Mouse (Mus musculus) kidney, postnatal 0 days (tissue): ENCODE measurements at regions not wholly inside any gene's neighbourhood (a gene's known extent, or its start where the extent isn't known, plus 50 kb on each side); places are given as distances from the start of the nearest gene placed in this dataset.

Experiments used
- ATAC-seq: fragments of 200-750 bp; cut with Nextera tagmentation; replicated peaks from 2 replicates; pipeline ENCODE4 v1.8.0; 2017; ENCODE audit warnings: low read depth, moderate number of reproducible peaks, moderate TSS enrichment, moderate library complexity; ENCODE audit not compliant: low FRiP score
- DNase-seq: peaks from one replicate; pipeline ENCODE4 v3.0.0-alpha.2; 2016; ENCODE audit warnings: low spot score
- H3K27ac ChIP-seq: fragments of 300-500 bp; sonication (generic); 2 replicates; pipeline ENCODE4 v1.5.1; 2014; ENCODE audit warnings: mild to moderate bottlenecking
- H3K27me3 ChIP-seq: fragments of 300-500 bp; sonication (generic); 2 replicates; pipeline ENCODE4 v1.6.1; 2014; ENCODE audit warnings: low read length, mixed read lengths; ENCODE audit not compliant: insufficient read depth
- H3K36me3 ChIP-seq: fragments of 300-500 bp; sonication (generic); 2 replicates; pipeline ENCODE4 v1.6.1; 2014; ENCODE audit warnings: low read length, mixed read lengths; ENCODE audit not compliant: insufficient read depth
- H3K4me1 ChIP-seq: fragments of 300-500 bp; sonication (generic); replicated peaks from 2 replicates; pipeline ENCODE4 v1.6.1; 2014; ENCODE audit warnings: antibody characterized with exemption, low read length, mixed read lengths; ENCODE audit not compliant: insufficient read depth
- H3K4me2 ChIP-seq: fragments of 300-500 bp; sonication (generic); 2 replicates; pipeline ENCODE4 v1.6.1; 2014; ENCODE audit warnings: mild to moderate bottlenecking, low read length, moderate library complexity, mixed read lengths
- H3K4me3 ChIP-seq: fragments of 300-500 bp; sonication (generic); replicated peaks from 2 replicates; pipeline ENCODE4 v1.5.1; 2014; ENCODE audit warnings: low read depth, low read length
- H3K9ac ChIP-seq: fragments of 300-500 bp; sonication (generic); 2 replicates; pipeline ENCODE4 v1.6.1; 2014; ENCODE audit warnings: low read depth, low read length
- H3K9me3 ChIP-seq: fragments of 300-500 bp; sonication (generic); replicated peaks from 2 replicates; pipeline ENCODE4 v1.6.1; 2016; ENCODE audit warnings: low read length, inconsistent platforms, mixed read lengths
- CTCF ChIP-seq: IDR thresholded peaks from 2 replicates; pipeline ENCODE4 v1.5.1; 2016; ENCODE audit warnings: antibody characterized with exemption, low read depth, mild to moderate bottlenecking, moderate library complexity
- WGBS: fragments of 180-500 bp; shearing (Covaris S2); extraction: QIAGEN DNeasy Blood & Tissue Kit; methylation state at CpG from one replicate; pipeline ENCODE4 v1.1.7; 2014; 5-methylcytosine and 5-hydroxymethylcytosine counted together

DNA sequence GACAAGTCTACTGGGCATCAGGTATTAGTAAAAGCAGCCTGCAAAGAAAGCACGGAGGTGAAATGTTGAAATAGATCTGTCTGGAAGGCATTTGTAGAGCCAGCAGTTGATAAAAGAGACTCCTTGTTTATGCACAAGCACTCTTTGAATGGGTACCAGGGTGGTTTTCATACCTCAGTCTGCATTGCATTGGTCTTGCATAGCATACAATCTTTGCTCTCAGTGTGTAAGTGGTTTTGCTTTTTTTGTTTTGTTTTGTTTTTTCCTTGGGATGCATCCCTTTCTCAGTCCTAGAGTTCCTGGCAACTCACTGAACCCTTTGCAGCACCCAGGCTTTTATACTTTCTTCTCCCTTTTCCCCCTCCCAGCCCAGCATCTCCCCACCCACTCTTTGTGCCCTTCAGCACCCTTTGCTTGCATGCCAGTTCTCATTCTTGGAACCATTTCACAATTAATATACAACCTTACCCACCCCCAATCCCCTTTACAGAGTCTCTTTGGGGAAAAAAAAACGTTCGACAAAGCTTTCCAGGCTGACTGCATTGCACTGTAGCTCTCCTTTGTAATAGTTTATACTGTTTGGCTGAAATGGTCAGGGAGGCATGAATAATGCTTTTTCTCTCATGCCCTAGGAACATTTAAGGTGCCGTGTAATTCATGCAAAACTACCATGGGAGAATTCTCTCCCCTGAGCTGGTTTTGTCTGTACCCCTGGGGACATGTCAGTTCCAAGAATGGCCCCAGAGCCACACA lies 118.7 kb upstream of the Fbxl7 start:
- H3K27me3 ChIP-seq: no peaks in the 10 kb centered on the region
- TF ChIP-seq CTCF: no peak
- DNase-seq (no peak), ATAC-seq (no peak)
- H3K4me2 ChIP-seq: no peak overlapping the region
- H3K4me1 ChIP-seq: no peaks in the 10 kb centered on the region
- H3K9ac ChIP-seq: no peak overlapping the region
- 42% methylated on average over 4 of the region's 4 CpGs for WGBS
- no peaks in the 10 kb centered on the region for H3K9me3 ChIP-seq
- no peak overlapping the region for H3K4me3 ChIP-seq
- no peak overlapping the region for H3K27ac ChIP-seq
- no peaks in the 10 kb centered on the region for H3K36me3 ChIP-seq

DNA sequence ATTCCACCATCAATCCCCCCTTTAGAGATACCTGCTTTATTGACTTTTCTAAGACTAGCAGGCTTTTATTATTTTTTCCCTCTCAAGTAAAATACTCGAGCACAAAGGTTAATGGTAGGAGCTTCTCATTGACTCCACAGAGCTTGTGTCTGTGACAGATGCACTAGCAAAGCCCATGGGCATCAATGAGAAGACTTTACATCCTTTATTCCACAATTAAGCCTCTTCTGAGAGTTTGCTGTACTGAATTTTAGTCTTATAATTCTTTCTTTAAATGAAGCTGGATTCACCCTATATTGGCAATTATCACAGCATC lies 119.2 kb upstream of the Fbxl7 start:
- 26% methylated on average over 1 of the region's 1 CpGs for WGBS

DNA sequence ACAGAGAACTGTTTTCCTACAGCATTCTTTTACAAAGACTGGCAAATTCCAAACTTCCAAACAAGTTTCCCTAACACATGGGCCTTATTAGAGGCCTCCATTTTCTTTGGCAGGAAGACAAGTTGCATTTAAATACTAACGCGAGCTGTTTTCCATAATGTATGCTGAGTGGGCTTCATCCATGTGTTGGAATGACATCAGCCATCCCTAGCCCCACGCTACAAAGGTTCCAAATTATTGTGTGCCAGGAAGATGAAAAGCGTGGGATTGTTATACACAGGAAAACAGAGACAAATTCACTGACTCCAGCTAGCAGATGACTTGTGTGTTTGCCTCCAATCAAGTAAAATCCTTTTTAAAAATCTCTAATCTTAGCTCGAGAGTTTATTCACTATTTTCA lies 125.1 kb upstream of the Fbxl7 start:
- Histone ChIP-seq H3K27me3 (no peaks in the 10 kb centered on the region), H3K9me3 (no peaks in the 10 kb centered on the region), H3K4me2 (no peak overlapping the region), H3K36me3 (no peaks in the 10 kb centered on the region), H3K4me1 (no peaks in the 10 kb centered on the region), H3K9ac (no peak overlapping the region), H3K27ac (no peak overlapping the region), H3K4me3 (no peak overlapping the region)
- 70% methylated on average over 5 of the region's 5 CpGs for WGBS
- no peak for DNase-seq
- no peak for TF ChIP-seq CTCF
- ATAC-seq: no peak

More for the DNA sequence above, 119.2 kb upstream of the Fbxl7 start:
- no peaks in the 10 kb centered on the region for H3K27me3 ChIP-seq
- H3K27ac ChIP-seq: no peak overlapping the region
- no peak for ATAC-seq
- H3K9me3 ChIP-seq: no peaks in the 10 kb centered on the region
- H3K4me1 ChIP-seq: no peaks in the 10 kb centered on the region
- no peak overlapping the region for H3K4me3 ChIP-seq
- no peak overlapping the region for H3K4me2 ChIP-seq
- no peaks in the 10 kb centered on the region for H3K36me3 ChIP-seq
- no peak overlapping the region for H3K9ac ChIP-seq
- TF ChIP-seq CTCF: no peak
- DNase-seq: no peak

DNA sequence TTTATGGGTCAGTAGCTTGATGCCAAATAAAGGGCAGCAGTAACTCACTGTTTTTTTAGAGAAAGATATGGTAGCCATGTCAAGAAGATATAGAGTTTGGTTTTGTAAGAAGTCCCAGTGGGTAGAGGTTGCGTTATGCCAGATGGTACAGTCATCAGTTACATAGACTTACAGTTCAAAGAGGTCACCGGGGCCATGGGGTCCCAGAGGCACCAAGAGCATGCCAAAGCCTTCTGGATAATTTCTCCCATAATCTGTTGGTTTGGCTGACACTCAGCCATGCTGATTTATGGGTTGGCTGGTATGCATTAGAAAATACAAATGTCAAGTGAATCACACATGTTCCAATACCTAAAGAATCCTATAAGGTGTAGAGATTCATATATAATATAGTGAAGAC lies 137.9 kb upstream of the Fbxl7 start:
- Histone ChIP-seq H3K9ac (no peak overlapping the region), H3K4me3 (no peak overlapping the region), H3K4me2 (no peak overlapping the region), H3K27me3 (no peaks in the 10 kb centered on the region), H3K4me1 (no peaks in the 10 kb centered on the region), H3K9me3 (no peaks in the 10 kb centered on the region), H3K36me3 (no peaks in the 10 kb centered on the region), H3K27ac (no peak overlapping the region)
- WGBS: 63% methylated on average over 2 of the region's 2 CpGs
- DNase-seq (no peak), ATAC-seq (no peak)
- TF ChIP-seq CTCF: no peak

DNA sequence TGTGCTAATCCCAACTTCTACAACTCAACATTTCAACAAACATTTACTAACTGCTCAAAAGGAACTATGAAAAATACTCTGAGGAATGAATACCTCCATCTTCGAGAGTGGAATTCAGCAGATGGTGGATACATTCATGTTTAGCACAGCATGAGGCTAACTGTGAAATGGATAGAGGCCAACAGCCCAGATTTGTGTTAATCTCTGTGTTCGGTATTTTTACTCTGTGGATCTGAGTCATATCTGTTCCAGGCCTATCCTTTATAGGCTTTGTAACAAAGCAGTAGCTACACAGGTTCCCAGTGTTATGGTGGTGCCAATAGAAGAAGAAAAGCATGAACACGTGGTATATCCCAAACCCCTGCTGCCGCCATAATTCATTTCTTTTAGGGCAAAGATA lies 148.4 kb upstream of the Fbxl7 start:
- Histone ChIP-seq H3K4me1 (no peaks in the 10 kb centered on the region), H3K27ac (no peak overlapping the region), H3K36me3 (no peaks in the 10 kb centered on the region), H3K4me3 (no peak overlapping the region), H3K27me3 (no peaks in the 10 kb centered on the region), H3K9me3 (no peaks in the 10 kb centered on the region), H3K9ac (no peak overlapping the region), H3K4me2 (no peak overlapping the region)
- 82% methylated on average over 4 of the region's 4 CpGs for WGBS
- ATAC-seq (no peak), DNase-seq (no peak)
- TF ChIP-seq CTCF: no peak

DNA sequence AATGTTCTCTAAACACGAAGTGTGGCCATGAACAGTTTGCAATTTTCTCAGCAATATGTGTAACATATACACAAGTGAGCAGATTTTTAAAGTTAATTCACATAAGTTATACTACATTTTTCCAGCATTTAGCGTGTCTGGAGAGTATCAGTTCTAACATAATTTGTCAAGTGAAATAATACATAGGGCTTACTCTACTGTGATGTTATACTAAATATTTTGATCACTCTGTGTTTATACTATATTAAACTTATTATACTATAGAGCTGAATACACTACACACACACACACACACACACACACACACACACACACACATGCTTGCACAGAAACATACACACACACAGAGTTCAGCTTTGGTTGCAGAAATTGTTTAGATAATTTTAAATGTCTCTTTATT lies 155.3 kb upstream of the Fbxl7 start:
- Histone ChIP-seq H3K27ac (no peak overlapping the region), H3K9me3 (no peaks in the 10 kb centered on the region), H3K4me2 (no peak overlapping the region), H3K4me1 (no peaks in the 10 kb centered on the region), H3K4me3 (no peak overlapping the region), H3K9ac (no peak overlapping the region), H3K36me3 (no peaks in the 10 kb centered on the region), H3K27me3 (no peaks in the 10 kb centered on the region)
- ATAC-seq (no peak), DNase-seq (no peak)
- no peak for TF ChIP-seq CTCF
- WGBS: 82% methylated on average over 2 of the region's 2 CpGs

DNA sequence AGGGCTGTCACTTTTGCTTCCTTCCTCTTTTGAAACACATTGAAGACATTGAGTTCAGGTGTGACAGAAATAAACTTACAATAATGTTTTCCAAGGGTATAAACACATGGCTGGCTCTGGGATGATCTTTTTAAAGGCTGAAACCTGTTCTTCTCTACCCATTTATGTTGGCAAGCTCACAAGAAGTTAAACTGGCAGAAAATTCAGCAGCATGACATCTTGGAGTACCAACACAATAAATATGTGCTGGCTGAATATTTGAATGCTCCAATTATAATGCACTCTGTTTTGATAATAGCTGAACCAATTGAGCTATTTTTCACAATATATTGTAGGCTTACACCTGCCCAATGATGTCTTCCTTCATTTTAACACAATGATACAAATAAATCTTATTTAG lies 168.1 kb upstream of the Fbxl7 start:
- Histone ChIP-seq H3K36me3 (no peaks in the 10 kb centered on the region), H3K4me3 (no peak overlapping the region), H3K4me1 (no peaks in the 10 kb centered on the region), H3K27me3 (no peaks in the 10 kb centered on the region), H3K9ac (no peak overlapping the region), H3K4me2 (no peak overlapping the region), H3K27ac (no peak overlapping the region), H3K9me3 (no peaks in the 10 kb centered on the region)
- no peak for ATAC-seq
- no peak for DNase-seq
- no peak for TF ChIP-seq CTCF
